In the genomic region with DNA sequence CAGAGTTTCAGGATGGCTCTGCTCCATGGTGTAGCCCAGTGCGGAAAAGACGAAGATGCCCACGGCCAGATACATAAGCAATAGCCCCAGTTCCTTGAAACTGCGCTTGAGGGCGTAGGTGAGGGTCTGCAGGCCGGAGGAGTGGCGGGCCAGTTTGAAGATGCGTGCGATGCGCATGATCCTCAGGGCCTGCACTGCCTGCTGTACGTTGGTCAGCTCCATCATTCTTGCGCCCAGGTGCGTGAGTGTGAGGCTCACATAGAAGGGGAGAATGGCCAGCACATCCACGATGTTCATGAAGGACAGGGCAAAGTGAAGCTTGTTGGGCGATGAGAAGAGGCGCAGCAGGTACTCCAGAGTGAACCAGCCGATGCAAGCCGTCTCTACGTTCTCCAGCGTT, we compare ENCODE assay signal across 8 mouse cellular contexts. TPM values are rescaled to one million over a fixed set of nuclear protein-coding genes. Genes with fewer than 3 reads are reported as not detected.
DNase-seq lines count a peak whose midpoint lies in the region; ATAC-seq and TF ChIP-seq lines count a peak whose summit lies in the region.

No protein-coding gene starts in this region.

- H3K27ac ChIP-seq in kidney, postnatal 0 days: no peak overlapping the region
- no peak overlapping the region for H3K27ac ChIP-seq in forebrain, embryonic 12.5 days
- H3K27ac ChIP-seq in limb, embryonic 10.5 days: no peak overlapping the region
- H3K27ac ChIP-seq in olfactory bulb, adult 2 months (ENCODE audit: insufficient read depth, low read depth, low read length): peak overlapping the region; percentile 87

- no peaks in the 10 kb centered on the region; the same call in 1 of the 2 replicates for H3K4me1 ChIP-seq in kidney, postnatal 0 days (replicated peaks; ENCODE audit: insufficient read depth, low read length)
- H3K4me1 ChIP-seq in forebrain, embryonic 12.5 days: peaks cover 13% of the 10 kb centered on the region
- peaks cover 24% of the 10 kb centered on the region for H3K4me1 ChIP-seq in limb, embryonic 10.5 days
- H3K4me1 ChIP-seq in olfactory bulb, adult 2 months (ENCODE audit: control insufficient read depth, insufficient read depth, low read length): peaks cover 4% of the 10 kb centered on the region

- no peaks in the 10 kb centered on the region for H3K36me3 ChIP-seq in kidney, postnatal 0 days (ENCODE audit: insufficient read depth, low read length)
- H3K36me3 ChIP-seq in forebrain, embryonic 12.5 days (replicated peaks): no peaks in the 10 kb centered on the region
- H3K36me3 ChIP-seq in limb, embryonic 10.5 days: no peaks in the 10 kb centered on the region

- no peak for ATAC-seq in kidney, postnatal 0 days (replicated peaks; ENCODE audit: low FRiP score, low read depth)
- ATAC-seq in forebrain, embryonic 12.5 days (ENCODE audit: low FRiP score): no peak

- no peak overlapping the region for H3K4me3 ChIP-seq in kidney, postnatal 0 days (replicated peaks; ENCODE audit: low read depth, low read length)
- peak overlapping the region; percentile 52 for H3K4me3 ChIP-seq in forebrain, embryonic 12.5 days (replicated peaks)
- H3K4me3 ChIP-seq in limb, embryonic 10.5 days: peak overlapping the region; percentile 56
- H3K4me3 ChIP-seq in olfactory bulb, adult 2 months (ENCODE audit: insufficient read depth, low read depth, low read length): peak overlapping the region; percentile 61

- peaks cover 19% of the 10 kb centered on the region for H3K27me3 ChIP-seq in kidney, postnatal 0 days (ENCODE audit: insufficient read depth, low read length)
- peaks cover 36% of the 10 kb centered on the region for H3K27me3 ChIP-seq in forebrain, embryonic 12.5 days
- peaks cover 49% of the 10 kb centered on the region for H3K27me3 ChIP-seq in limb, embryonic 10.5 days (ENCODE audit: low read depth, poor library complexity, severe bottlenecking)

- 74% methylated on average over 20 of the region's 20 CpGs for WGBS in kidney, postnatal 0 days
- WGBS in forebrain, embryonic 12.5 days: 79% methylated on average over 20 of the region's 20 CpGs
- WGBS in limb, embryonic 10.5 days: 73% methylated on average over 20 of the region's 20 CpGs
- 52% methylated on average over 20 of the region's 20 CpGs for WGBS in olfactory bulb, adult 2 months

- H3K9me3 ChIP-seq in kidney, postnatal 0 days (replicated peaks; ENCODE audit: low read length): no peaks in the 10 kb centered on the region
- H3K9me3 ChIP-seq in forebrain, embryonic 12.5 days: no peaks in the 10 kb centered on the region
- H3K9me3 ChIP-seq in limb, embryonic 10.5 days (replicated peaks): no peaks in the 10 kb centered on the region

- peak overlapping the region; percentile 80; the same call in 1 of the 2 replicates for H3K4me2 ChIP-seq in kidney, postnatal 0 days (ENCODE audit: low read length)
- H3K4me2 ChIP-seq in forebrain, embryonic 12.5 days: peak overlapping the region; percentile 99

- TF ChIP-seq POLR2A in olfactory bulb, adult 2 months (IDR thresholded peaks at IDR 0.05; ENCODE audit: insufficient read depth, low read depth, low read length): no peak

- no peak for TF ChIP-seq CTCF in kidney, postnatal 0 days (IDR thresholded peaks at IDR 0.05; ENCODE audit: low read depth)
- TF ChIP-seq CTCF in olfactory bulb, adult 2 months (IDR thresholded peaks at IDR 0.05; ENCODE audit: insufficient read depth, low read depth, low read length): no peak

- no peak overlapping the region for H3K9ac ChIP-seq in kidney, postnatal 0 days (ENCODE audit: low read depth, low read length)
- H3K9ac ChIP-seq in forebrain, embryonic 12.5 days: no peak overlapping the region

- DNase-seq in kidney, postnatal 0 days (ENCODE audit: low spot score): no peak
- DNase-seq in kidney, postnatal 25 days: no peak
- no peak for DNase-seq in limb, embryonic 10.5 days (ENCODE audit: low spot score)
- no peak for DNase-seq in cerebellum, postnatal 4 days (ENCODE audit: low spot score in 2 of 2)
- no peak for DNase-seq in layer of hippocampus, adult 9-10 months (ENCODE audit: low spot score)
- no peak for DNase-seq in thymus, adult 18-20 months

RNA-seq across cellular contexts. Expression of a gene that starts 1.6 kb away (rescaled TPM):
- polyA plus RNA-seq in kidney, postnatal 0 days (2015; fragmentation: Nextera tagmentation; extraction: Ambion mirVana): 0.77 and 0.95 TPM in 2 replicates
- polyA plus RNA-seq in forebrain, embryonic 12.5 days (2016; fragmentation: Nextera tagmentation; extraction: Ambion mirVana): 2.3 and 2.8 TPM in 2 replicates
- 0.33 and 0.53 TPM in 2 replicates for polyA plus RNA-seq in limb, embryonic 10.5 days (2016; fragmentation: Nextera tagmentation; extraction: Ambion mirVana)
- 128 TPM in 1 of 2 replicates, not detected in the other for polyA plus RNA-seq in olfactory bulb, adult 2 months (2012; ENCODE audit: insufficient read depth, insufficient read length, low replicate concordance, missing spikeins)
